Mouse (Mus musculus) G1E (cell line): ENCODE data around the gene Rhox3g.
"Not testable (repeated sequence)": the region's sequence is repeated elsewhere in the genome, so short reads cannot be mapped to it uniquely, and the experiment has no call there.

Experiments used
- CTCF ChIP-seq: IDR thresholded peaks from 2 replicates; pipeline ENCODE4 v1.5.1; 2012; ENCODE audit warnings: low read depth, low read length, inconsistent platforms, mixed read lengths
- GATA1 ChIP-seq: IDR thresholded peaks from 2 replicates; pipeline ENCODE4 v1.6.1; 2012; ENCODE audit warnings: borderline replicate concordance, low read length, inconsistent platforms, mixed read lengths
- GATA2 ChIP-seq: IDR thresholded peaks from 2 replicates; pipeline ENCODE4 v1.6.1; 2012; ENCODE audit warnings: low read depth, low read length, inconsistent platforms, borderline replicate concordance
- POLR2AphosphoS5 ChIP-seq: IDR thresholded peaks from 2 replicates; pipeline ENCODE4 v1.6.1; 2012; ENCODE audit warnings: low read depth, low read length, inconsistent platforms; ENCODE audit not compliant: insufficient replicate concordance
- TAL1 ChIP-seq: conservative IDR thresholded peaks from 2 replicates; pipeline ENCODE4 v1.6.1; 2012; ENCODE audit warnings: low read depth, low read length, inconsistent platforms, mixed read lengths

GRCm38 (mm10) chrX:37628512-37628911, at the start of gene Rhox3g:
- TF ChIP-seq POLR2AphosphoS5, GATA1, CTCF, TAL1, GATA2: not testable (repeated sequence)
